Mouse (Mus musculus) T-helper 2 cell (primary cell): ENCODE results near the gene Specc1l.

Experiments used
- in situ Hi-C: fragments of 300-600 bp; cut with MboI, MseI; formaldehyde crosslinking; loops from one replicate; pipeline ENCODE4 v1.15.1; 2025; ENCODE audit warnings: high pct_unique_total_duplicates

The Specc1l gene

GRCm38 (mm10) chr10:75314190-75314980 lies 102.5 kb downstream of the Specc1l start:
- in situ Hi-C loops = no loop called here

DNA sequence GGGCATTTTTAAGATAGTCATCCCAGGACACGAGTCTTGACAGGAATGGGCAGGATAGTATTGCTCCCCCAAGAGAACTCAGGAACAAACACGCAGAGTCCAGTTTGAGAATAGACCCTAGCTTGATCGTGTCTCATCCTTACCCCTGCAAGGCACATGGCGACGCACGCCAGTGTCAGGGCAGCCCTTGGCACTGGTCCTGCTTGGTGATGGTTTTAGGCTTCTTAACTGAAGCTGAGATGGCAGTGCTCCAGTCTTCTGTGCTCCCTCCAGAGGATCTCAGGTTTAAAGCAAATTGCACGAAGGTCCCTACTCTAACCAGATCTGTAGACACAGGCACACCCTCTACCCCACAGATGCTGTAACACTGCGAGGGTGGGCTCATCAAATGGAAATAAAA lies 103.9 kb downstream of the Specc1l start:
- in situ Hi-C loops = no loop called here

- in situ Hi-C loops = no loop called here
Observed at GRCm38 (mm10) chr10:75316472-75316871, 104.6 kb downstream of the Specc1l start.

DNA sequence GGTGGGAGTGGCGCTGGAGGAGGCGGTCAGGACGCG lies 104.8 kb downstream of the Specc1l start, which contains the start of gene Adora2a:
Adora2a (plus strand) TSS at position 6 of the 36 bp plus-strand sequence.
- in situ Hi-C loops = no loop called here

GRCm38 (mm10) chr10:75316908-75317761 lies 105.3 kb downstream of the Specc1l start:
- in situ Hi-C loops = no loop called here

- in situ Hi-C loops = no loop called here
Observed at GRCm38 (mm10) chr10:75318206-75318605, 106.3 kb downstream of the Specc1l start.

- in situ Hi-C loops = no loop called here
Observed at GRCm38 (mm10) chr10:75320321-75320720, 108.4 kb downstream of the Specc1l start.

- in situ Hi-C loops = no loop called here
Observed at GRCm38 (mm10) chr10:75322966-75323365, 111.1 kb downstream of the Specc1l start.

- in situ Hi-C loops = no loop called here
Observed at GRCm38 (mm10) chr10:75323986-75324385, 112.1 kb downstream of the Specc1l start.

GRCm38 (mm10) chr10:75324391-75324790 lies 112.5 kb downstream of the Specc1l start:
- in situ Hi-C loops = no loop called here

- in situ Hi-C loops = loop anchor here (5.0 kb wide), 1 partner anchor 111 kb away; no protein-coding TSS in a partner anchor
Observed at GRCm38 (mm10) chr10:75325821-75326220, 113.9 kb downstream of the Specc1l start.

- in situ Hi-C loops = loop anchor here (5.0 kb wide), 1 partner anchor 111 kb away; no protein-coding TSS in a partner anchor
Observed at GRCm38 (mm10) chr10:75326553-75326952, 114.7 kb downstream of the Specc1l start.

- in situ Hi-C loops = loop anchor here (5.0 kb wide), 1 partner anchor 110 kb away; no protein-coding TSS in a partner anchor
Observed at GRCm38 (mm10) chr10:75327081-75327480, 115.2 kb downstream of the Specc1l start.

DNA sequence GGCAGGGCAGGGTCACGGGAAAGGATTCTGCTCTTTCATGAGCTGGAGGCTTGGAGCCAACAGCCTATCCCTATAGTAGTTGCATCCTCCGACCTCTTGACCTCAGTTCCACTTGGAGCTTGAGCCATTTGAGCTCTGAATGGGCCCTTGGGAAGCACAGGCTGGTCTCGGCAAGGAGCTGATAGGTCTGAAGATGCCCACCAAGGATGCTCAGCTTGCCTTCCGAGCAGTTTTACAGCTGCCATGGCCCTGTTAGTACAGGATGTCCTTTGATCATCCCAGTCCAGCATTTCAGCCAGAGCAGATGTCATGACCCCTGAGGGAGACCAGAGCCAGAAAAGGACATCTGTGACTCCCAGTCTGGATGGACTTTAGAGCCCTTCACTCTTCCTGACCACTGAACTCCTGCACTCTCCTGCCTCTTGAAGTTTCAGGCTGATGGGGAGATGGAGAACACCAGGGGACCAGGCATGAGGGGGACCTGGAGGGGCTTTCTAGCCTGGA lies 116.4 kb downstream of the Specc1l start:
- in situ Hi-C loops = loop anchor here (5.0 kb wide), 1 partner anchor 109 kb away; no protein-coding TSS in a partner anchor

DNA sequence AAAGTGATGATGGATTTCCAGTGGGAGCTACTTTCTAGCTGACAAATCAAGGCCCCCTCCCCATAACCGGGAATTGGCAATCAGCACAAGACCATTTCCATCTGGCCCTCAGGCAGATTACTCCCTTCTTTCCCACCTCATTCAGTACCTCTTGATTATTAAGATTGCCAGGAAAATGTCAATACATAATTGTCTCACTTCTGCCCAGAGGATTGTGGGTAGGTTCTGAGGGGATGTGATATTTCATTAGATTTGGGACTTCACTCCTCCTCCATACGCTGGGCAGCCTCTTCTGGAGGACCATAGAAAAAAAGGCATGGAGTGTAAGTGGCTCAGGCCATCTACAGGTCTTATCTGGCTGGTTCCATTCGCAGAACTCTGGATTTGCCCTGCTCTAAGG lies 120.4 kb downstream of the Specc1l start:
- in situ Hi-C loops = no loop called here

- in situ Hi-C loops = no loop called here
Observed at GRCm38 (mm10) chr10:75333176-75333776, 121.4 kb downstream of the Specc1l start.

- in situ Hi-C loops = no loop called here
Observed at GRCm38 (mm10) chr10:75334175-75334574, 122.3 kb downstream of the Specc1l start.

- in situ Hi-C loops = no loop called here
Observed at GRCm38 (mm10) chr10:75335075-75335474, 123.2 kb downstream of the Specc1l start.

GRCm38 (mm10) chr10:75337231-75337630 lies 125.4 kb downstream of the Specc1l start:
- in situ Hi-C loops = no loop called here

- in situ Hi-C loops = no loop called here
Observed at GRCm38 (mm10) chr10:75338852-75339251, 127.0 kb downstream of the Specc1l start.

DNA sequence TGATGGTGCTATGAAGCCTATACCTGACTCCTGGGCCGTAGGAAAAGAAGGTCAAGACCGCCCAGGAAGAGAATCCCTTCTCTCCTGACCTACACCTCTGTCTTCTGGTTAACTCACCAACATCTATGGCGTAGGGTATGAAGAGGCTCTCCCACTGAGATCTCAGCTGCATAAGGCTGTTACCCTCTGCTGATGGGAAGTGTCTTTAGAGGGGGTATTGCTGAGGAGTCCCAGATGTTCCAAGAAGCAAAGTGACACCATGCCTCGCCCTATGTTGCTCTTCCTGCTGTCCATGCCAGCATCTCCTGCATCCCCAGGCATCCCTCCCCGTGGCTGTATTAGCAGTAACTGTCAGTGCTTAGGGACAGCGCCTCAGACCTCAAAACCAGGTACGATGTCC lies 127.5 kb downstream of the Specc1l start:
- in situ Hi-C loops = no loop called here

DNA sequence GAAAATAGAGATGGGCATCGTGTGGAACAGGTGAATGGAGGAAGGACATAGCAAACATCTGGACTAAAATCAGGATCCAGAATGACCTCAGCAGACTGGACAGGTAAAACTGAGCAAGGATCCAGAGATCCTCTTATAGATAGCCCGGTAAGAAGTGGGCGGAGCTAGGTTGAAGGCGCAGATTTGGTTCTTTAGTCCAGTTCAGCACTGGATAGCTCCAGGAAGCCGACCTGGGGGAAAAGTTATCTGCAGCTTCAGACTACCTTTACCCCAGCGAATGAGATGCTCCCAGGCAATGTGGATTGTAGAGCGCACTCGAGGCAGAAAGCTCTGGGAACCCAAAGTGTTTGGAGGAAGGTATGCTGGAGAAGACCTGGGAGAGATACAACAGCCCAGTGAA lies 130.1 kb downstream of the Specc1l start:
- in situ Hi-C loops = no loop called here
